Mouse (Mus musculus): ENCODE results near the gene Rnf5. TPM values are rescaled to one million over a fixed set of nuclear protein-coding genes. Genes with fewer than 3 reads are reported as not detected.

Rnf5 gene
- polyA plus RNA-seq, 1 experiment from 2014 or later: 157 TPM

DNA sequence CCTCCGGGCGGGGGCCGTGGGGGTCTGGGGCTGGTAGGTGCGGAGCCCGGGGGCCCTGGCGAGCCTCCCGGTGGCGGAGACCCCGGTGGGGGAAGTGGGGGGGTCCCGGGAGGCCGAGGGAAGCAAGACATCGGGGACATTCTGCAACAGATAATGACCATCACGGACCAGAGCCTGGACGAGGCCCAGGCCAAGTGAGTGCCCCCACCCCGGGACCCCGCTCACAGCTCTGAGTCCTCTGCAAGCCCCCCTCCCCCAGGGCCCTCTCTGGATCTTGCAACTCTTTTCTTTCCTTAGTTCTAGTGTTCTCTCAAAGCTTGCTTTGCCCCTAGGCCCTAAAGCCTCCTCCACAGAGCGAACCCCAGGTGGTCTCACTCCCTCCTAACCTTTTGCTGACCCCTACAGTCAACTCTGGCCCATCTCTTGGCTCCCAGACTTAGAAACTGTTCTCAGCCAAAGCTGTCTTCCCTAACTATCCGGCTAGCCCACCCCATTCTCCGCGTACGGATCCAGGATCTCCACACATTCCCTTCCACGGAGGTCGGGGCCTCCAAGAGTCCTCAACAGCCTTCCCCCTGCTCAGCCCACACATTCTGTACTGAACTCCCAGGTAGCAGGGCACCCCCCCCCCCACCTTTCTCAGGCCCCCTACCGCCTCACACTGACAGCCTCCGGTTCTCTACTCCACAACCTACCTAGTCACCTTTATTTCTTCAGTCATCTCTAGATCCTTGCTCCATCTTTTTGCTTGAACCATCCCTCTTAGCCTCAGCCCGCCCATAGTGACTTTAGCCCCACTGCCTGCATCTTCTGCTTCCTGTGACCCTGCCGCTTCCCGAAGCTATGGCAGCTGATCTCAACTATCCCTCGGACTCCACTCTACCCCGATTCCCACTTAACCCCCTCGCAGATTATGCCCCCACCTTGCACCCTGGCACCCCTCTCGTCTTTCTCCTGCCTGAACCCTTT lies 10.6 kb downstream of the Rnf5 start:
- Histone ChIP-seq H3K9me3 (no peaks in the 10 kb centered on the region), H3K4me1 (peaks cover 82% of the 10 kb centered on the region), H3K4me3 (peak overlapping the region; percentile 97), H3K27me3 (ENCODE audit: insufficient read depth, poor library complexity, severe bottlenecking) (no peaks in the 10 kb centered on the region), H3K36me3 (peaks cover 24% of the 10 kb centered on the region), H3K27ac (peak overlapping the region; percentile 100)
- WGBS: 2% methylated on average over 32 of the region's 32 CpGs
- DNase-seq (ENCODE audit: low spot score): no peak

DNA sequence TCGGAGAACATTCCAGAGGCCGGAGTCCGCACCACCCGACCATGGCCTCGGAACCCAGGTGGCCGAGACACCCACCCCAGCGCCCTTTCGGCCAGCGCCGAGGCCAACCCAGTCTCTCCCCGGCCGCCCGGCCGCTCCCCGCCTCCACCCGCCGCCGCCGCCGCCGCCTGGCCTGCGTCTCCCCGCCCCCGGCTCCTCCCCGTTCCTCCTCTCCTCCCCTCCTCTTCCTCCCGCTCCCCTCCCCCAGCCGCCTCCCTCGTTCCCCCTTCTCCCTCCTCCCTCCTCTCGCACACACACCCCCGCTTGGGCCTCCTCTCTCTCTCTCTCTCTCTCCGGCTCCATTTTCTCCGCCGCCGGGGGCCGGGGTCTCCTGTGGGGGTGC lies 11.5 kb downstream of the Rnf5 start:
- Histone ChIP-seq H3K4me3 (peak overlapping the region; percentile 97), H3K9me3 (no peaks in the 10 kb centered on the region), H3K4me1 (peaks cover 84% of the 10 kb centered on the region), H3K36me3 (peaks cover 24% of the 10 kb centered on the region), H3K27me3 (ENCODE audit: insufficient read depth, poor library complexity, severe bottlenecking) (no peaks in the 10 kb centered on the region), H3K27ac (peak overlapping the region; percentile 100)
- under 1% methylated on average over 33 of the region's 35 CpGs for WGBS
- peak; percentile 97 for DNase-seq (ENCODE audit: low spot score)

DNA sequence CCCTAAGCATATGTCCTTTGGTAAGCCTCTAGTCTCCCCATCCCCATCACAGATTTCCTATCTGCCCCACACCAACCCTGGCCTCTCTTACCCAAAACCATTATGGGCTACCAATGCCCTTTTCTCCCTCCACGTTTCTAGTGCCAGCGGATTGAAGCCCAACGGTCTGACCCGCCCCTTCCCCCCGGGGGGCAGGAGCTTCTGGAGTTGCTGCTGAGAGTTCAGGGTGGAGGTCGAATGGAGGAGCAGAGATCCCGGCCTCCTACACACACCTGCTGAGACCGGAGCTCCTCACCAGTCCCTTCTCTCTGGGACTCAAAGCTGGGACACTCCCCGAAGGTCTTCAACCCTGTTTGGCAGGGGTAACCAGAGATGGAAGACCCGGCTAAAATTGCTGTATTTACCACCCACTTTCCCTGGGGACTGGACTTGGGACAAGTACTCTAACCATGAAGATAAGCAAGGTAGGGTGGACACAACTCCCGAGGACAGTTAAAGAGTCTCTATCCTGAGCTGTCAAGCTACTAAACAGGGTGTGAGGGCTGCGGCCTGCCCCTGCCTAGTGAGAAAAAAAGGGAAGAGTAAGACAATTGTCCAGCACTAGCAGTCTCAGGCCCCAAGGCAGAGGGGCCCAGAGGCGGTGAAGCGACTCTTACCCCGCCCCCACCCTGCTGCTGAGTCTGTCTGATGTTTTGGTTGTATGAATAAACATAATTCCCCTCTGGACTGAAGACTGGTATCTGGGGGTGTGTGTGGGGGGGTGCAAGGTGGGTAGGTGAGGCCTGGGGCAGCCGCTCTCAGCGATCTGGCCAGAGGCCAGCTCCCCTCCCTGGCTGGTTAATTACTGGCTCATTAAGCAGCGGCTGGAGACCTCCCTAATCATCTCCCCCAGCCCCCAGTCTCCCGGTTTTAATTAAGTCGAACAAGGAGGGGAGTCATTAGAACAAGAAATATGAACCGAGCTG lies 12.2 kb downstream of the Rnf5 start, which contains the start of gene Pbx2:
Gene Pbx2, plus strand, starts transcription at position 238 of the 965 bp plus-strand sequence.
- H3K27me3 ChIP-seq (ENCODE audit: insufficient read depth, poor library complexity, severe bottlenecking): no peaks in the 10 kb centered on the region
- H3K4me1 ChIP-seq: peaks cover 86% of the 10 kb centered on the region
- peaks cover 24% of the 10 kb centered on the region for H3K36me3 ChIP-seq
- peak within 1 kb of the TSS; percentile 100 for H3K27ac ChIP-seq
- peak within 1 kb of the TSS; percentile 97 for H3K4me3 ChIP-seq
- DNase-seq (ENCODE audit: low spot score): no peak
- WGBS: 4% methylated on average over 21 of the region's 21 CpGs
- H3K9me3 ChIP-seq: no peaks in the 10 kb centered on the region

DNA sequence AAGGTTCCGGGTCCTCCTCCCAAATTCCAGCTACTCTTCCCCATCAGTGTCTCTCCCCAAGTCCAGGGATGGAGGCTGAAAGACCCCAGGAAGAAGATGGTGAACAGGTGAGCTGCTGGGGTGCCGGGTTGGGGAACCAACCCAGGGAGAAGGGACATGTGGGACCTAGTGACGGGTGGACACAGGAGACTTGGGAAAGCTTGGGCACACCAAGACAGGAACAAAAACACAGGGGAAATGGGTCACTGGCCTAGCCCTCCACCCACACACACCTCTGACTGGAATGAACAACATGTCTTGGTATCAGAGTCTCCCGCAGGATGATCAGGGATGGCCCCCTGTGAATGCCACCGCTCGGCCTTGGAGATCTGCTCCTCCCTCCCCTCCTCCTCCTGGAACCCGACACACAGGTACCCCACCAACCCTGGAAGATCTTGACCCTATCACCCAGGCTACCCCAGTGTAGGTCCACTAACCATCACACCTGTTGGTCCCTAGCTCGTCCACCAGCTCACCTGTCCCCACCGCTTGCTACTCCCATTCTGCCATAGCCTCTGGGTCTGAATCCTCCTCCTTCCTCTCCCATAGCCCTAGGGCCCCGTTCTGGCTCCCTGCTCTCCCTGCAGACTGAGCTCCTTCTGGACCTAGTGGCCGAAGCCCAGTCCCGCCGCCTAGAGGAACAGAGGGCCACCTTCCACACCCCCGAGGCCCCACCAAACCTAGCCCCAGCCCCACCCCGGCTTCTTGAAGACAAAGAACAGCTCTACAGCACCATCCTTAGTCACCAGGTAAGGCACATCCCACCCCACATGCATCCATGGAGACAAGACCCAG lies 13.1 kb downstream of the Rnf5 start:
- 61% methylated on average over 15 of the region's 15 CpGs for WGBS
- Histone ChIP-seq H3K27me3 (ENCODE audit: insufficient read depth, poor library complexity, severe bottlenecking) (no peaks in the 10 kb centered on the region), H3K9me3 (no peaks in the 10 kb centered on the region), H3K36me3 (peaks cover 15% of the 10 kb centered on the region), H3K4me3 (peak overlapping the region; percentile 97), H3K4me1 (peaks cover 84% of the 10 kb centered on the region), H3K27ac (peak overlapping the region; percentile 100)
- no peak for DNase-seq (ENCODE audit: low spot score)

DNA sequence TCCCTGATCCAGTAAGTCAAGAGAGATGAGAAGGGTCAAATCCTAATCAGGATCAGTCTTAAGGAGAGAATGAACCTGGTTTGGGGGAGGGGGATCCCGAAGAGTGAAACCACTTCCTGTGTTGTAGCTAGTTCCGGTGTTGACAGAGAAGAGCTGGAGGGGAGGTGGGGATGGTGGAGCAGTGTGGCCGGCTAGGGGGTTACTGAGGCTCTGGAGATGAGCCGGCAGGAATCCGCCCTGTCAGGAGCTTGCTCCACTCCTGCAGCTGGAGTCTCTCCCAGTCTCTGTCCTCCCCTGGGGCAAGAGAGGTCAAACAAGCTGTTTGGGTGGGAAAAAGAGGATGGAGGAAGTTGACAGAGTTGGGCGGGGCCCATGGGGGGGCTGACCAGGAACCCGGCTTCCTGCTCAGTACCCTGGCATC lies 13.8 kb downstream of the Rnf5 start, which contains the start of gene Gpsm3:
Gene Gpsm3, plus strand, starts transcription at position 126 of the 421 bp plus-strand sequence.
- DNase-seq (ENCODE audit: low spot score): no peak
- Histone ChIP-seq H3K4me1 (peaks cover 77% of the 10 kb centered on the region), H3K36me3 (peaks cover 8% of the 10 kb centered on the region), H3K9me3 (no peaks in the 10 kb centered on the region), H3K4me3 (peak within 1 kb of the TSS; percentile 97), H3K27me3 (ENCODE audit: insufficient read depth, poor library complexity, severe bottlenecking) (no peaks in the 10 kb centered on the region), H3K27ac (peak within 1 kb of the TSS; percentile 100)
- 17% methylated on average over 6 of the region's 7 CpGs for WGBS

DNA sequence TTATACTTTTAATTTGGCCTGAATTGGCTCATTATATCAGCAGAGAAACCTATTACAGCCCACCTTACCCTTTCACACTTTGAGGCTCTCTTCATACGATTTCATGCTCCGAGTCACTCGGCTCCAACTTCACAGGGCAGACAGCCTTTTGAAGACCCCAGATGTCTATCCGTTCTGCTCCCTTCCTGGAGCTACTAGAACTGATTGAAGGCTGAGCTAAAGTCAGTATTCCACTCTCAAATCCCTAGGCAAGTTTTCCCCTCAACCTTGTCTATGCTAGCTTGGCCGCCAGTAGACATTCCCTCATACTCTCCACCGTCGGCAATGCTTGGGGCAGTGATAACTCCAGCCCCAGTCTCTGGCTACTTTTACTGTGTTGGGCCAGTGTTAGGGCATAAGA lies 14.3 kb downstream of the Rnf5 start:
- Histone ChIP-seq H3K4me1 (peaks cover 72% of the 10 kb centered on the region), H3K27ac (peak overlapping the region; percentile 100), H3K36me3 (peaks cover 3% of the 10 kb centered on the region), H3K4me3 (peak overlapping the region; percentile 40), H3K27me3 (ENCODE audit: insufficient read depth, poor library complexity, severe bottlenecking) (no peaks in the 10 kb centered on the region), H3K9me3 (no peaks in the 10 kb centered on the region)
- no peak for DNase-seq (ENCODE audit: low spot score)
- WGBS: 43% methylated on average over 7 of the region's 7 CpGs

DNA sequence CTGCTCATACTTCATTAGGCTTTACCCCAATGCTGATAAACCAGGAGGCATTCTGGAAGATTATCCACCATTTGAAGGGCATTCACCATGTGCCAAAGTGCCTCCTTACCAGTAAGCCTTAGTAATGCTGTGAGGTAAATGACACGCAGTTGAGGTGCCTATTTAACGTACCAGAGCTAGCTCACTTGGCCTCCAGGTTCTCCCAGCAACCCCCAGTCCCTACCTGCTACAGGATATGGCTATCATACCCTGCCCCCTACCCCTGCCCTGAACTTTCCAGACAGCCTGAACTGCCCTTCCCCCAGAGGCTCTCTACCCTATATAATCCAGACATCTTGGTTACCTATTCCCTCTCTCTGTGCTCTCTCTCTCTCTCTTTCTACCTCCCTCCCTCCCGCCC lies 14.7 kb downstream of the Rnf5 start:
- WGBS: 65% methylated on average over 3 of the region's 3 CpGs
- no peak for DNase-seq (ENCODE audit: low spot score)
- Histone ChIP-seq H3K27me3 (ENCODE audit: insufficient read depth, poor library complexity, severe bottlenecking) (0 out of 2 replicates have a peak, but pooled peaks cover 2% of the 10 kb centered on the region), H3K36me3 (no peaks in the 10 kb centered on the region), H3K9me3 (no peaks in the 10 kb centered on the region), H3K4me3 (no peak overlapping the region), H3K27ac (peak overlapping the region; percentile 100), H3K4me1 (peaks cover 68% of the 10 kb centered on the region)

DNA sequence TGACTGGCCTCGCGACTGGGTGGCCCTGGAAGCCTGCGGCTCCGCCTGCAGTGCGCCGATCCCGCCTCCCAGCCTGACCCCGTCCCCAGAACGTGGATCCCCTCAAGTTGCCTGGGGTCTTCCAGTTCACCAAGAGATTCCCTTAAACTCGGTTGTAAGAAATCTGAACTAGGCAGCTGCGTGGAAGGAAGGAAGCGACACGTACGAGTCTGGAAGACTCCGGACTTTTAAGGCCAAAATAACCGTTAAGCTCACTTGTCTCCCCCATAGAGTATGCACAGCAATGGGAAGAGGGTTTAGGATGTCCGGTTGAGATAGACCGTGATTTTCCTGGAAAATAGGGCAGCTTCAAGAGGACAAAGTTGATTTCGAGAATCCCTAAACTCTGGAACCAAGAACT lies 15.7 kb downstream of the Rnf5 start:
- Histone ChIP-seq H3K27me3 (ENCODE audit: insufficient read depth, poor library complexity, severe bottlenecking) (0 out of 2 replicates have a peak, but pooled peaks cover 9% of the 10 kb centered on the region), H3K4me1 (peaks cover 58% of the 10 kb centered on the region), H3K27ac (peak overlapping the region; percentile 95), H3K9me3 (no peaks in the 10 kb centered on the region), H3K36me3 (no peaks in the 10 kb centered on the region), H3K4me3 (peak overlapping the region; percentile 83)
- 3% methylated on average over 19 of the region's 19 CpGs for WGBS
- DNase-seq (ENCODE audit: low spot score): no peak

DNA sequence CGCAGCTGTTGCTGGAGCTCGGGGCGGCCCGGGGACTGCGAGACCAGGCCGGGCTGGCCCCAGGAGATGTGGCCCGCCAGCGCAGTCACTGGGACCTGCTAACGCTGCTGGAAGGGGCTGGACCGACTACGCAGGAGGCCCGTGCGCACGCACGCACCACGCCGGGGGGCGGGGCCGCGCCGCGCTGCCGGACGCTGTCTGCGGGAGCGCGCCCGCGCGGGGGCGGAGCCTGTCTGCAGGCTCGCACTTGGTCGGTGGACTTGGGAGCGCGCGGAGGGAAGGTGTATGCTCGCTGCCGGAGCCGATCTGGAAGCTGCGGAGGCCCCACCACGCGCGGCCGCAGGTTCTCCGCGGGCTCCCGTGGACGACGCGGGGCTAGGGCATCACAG lies 16.1 kb downstream of the Rnf5 start:
- H3K27ac ChIP-seq: peak overlapping the region; percentile 95
- H3K4me3 ChIP-seq: peak overlapping the region; percentile 83
- no peaks in the 10 kb centered on the region for H3K36me3 ChIP-seq
- H3K27me3 ChIP-seq (ENCODE audit: insufficient read depth, poor library complexity, severe bottlenecking): peaks cover 10% of the 10 kb centered on the region
- DNase-seq (ENCODE audit: low spot score): peak; percentile 97
- H3K4me1 ChIP-seq: peaks cover 58% of the 10 kb centered on the region
- no peaks in the 10 kb centered on the region for H3K9me3 ChIP-seq
- WGBS: under 1% methylated on average over 50 of the region's 50 CpGs

DNA sequence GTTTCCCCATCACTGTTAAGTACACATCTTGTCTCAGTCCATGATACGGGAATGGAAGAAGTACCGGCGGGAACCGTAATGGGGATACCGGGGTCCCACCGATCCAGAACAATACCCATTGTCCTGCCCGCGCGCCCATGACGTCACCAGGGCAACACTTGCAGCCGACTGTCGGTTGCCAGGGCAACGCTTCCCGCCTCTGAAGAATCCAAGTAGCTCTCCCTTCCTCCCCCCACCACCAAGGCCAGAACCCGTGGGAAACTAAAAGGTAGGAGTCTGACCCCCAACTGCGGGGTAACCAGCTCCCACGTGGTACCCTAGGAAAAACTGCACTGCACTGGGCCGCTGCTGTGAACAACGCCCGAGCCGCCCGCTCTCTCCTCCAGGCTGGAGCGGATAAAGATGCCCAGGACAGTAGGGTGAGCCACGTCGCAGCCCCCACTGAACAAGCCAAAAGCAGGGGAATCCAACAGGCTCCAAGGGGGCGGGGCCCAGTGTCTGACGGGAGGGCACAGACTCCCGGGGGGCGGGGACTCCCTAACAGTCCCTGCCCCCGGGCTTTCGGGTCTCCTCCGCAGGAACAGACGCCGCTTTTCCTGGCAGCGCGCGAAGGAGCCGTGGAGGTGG lies 16.6 kb downstream of the Rnf5 start:
- under 1% methylated on average over 38 of the region's 38 CpGs for WGBS
- Histone ChIP-seq H3K4me1 (peaks cover 58% of the 10 kb centered on the region), H3K9me3 (no peaks in the 10 kb centered on the region), H3K27ac (peak overlapping the region; percentile 95), H3K27me3 (ENCODE audit: insufficient read depth, poor library complexity, severe bottlenecking) (peaks cover 14% of the 10 kb centered on the region), H3K4me3 (peak overlapping the region; percentile 83), H3K36me3 (no peaks in the 10 kb centered on the region)
- DNase-seq (ENCODE audit: low spot score): peak; percentile 96

DNA sequence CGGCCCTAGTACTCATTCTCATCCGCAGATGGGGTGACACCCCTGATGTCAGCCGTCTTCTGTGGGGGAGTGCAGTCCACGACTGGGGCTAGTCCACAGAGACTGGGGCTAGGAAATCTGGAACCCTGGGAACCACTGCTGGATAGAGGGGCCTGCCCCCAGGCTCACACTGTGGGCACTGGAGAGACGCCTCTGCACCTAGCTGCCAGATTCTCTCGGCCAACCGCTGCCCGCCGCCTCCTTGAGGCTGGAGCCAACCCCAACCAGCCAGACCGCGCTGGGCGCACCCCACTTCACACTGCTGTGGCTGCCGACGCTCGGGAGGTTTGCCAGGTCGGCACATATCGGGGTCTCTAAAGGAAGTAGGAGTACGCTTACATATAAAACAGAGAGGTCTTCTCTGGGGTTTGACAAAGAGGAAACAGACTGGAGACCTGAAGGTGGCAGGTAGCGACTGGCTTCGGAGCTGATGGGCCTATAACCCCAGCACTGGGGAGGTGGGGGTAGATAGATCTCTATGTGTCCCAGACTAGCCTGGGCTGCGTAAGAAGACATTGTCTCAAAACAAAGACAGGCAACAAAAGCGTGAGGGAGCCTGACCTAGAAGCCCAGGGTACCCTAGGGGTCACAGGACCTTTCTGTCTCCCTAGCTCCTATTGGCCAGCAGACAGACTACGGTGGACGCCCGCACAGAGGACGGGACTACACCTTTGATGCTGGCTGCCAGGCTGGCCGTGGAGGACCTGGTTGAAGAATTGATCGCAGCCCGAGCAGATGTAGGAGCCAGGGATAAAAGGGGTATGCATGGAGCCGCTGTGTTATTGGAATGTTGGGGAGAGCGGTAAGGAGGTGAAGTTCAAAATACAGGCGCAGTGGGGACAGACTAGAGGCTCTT lies 17.4 kb downstream of the Rnf5 start:
- H3K4me1 ChIP-seq: peaks cover 51% of the 10 kb centered on the region
- DNase-seq (ENCODE audit: low spot score): no peak

More for the DNA sequence above, 17.4 kb downstream of the Rnf5 start:
- Histone ChIP-seq H3K36me3 (no peaks in the 10 kb centered on the region), H3K27me3 (ENCODE audit: insufficient read depth, poor library complexity, severe bottlenecking) (peaks cover 14% of the 10 kb centered on the region), H3K9me3 (no peaks in the 10 kb centered on the region), H3K27ac (peak overlapping the region; percentile 95), H3K4me3 (peak overlapping the region; percentile 83)
- 28% methylated on average over 32 of the region's 32 CpGs for WGBS
